Mouse (Mus musculus) embryonic facial prominence, embryonic 12.5 days (tissue): ENCODE measurements around the gene Shld2. TPM values are rescaled to one million over a fixed set of nuclear protein-coding genes. Genes with fewer than 3 reads are reported as not detected.

Source experiments
- ATAC-seq: fragments of 200-750 bp; cut with Nextera tagmentation; 2 replicates; pipeline ENCODE4 v1.8.0; 2017; ENCODE audit not compliant: insufficient number of reproducible peaks, insufficient read depth, low FRiP score, low TSS enrichment
- H3K27ac ChIP-seq: fragments of 300-500 bp; sonication (generic); 2 replicates; pipeline ENCODE4 v1.5.1; 2016; ENCODE audit warnings: mild to moderate bottlenecking
- H3K27me3 ChIP-seq: fragments of 300-500 bp; sonication (generic); 2 replicates; pipeline ENCODE4 v1.6.1; 2016; ENCODE audit warnings: mild to moderate bottlenecking, moderate library complexity
- H3K36me3 ChIP-seq: fragments of 300-500 bp; sonication (generic); 2 replicates; pipeline ENCODE4 v1.6.1; 2016; ENCODE audit warnings: mild to moderate bottlenecking
- H3K4me1 ChIP-seq: fragments of 300-500 bp; sonication (generic); 2 replicates; pipeline ENCODE4 v1.6.1; 2016
- H3K4me2 ChIP-seq: fragments of 300-500 bp; sonication (generic); replicated peaks from 2 replicates; pipeline ENCODE4 v1.6.1; 2016; ENCODE audit warnings: mild to moderate bottlenecking, moderate library complexity
- H3K4me3 ChIP-seq: fragments of 300-500 bp; sonication (generic); 2 replicates; pipeline ENCODE4 v1.5.1; 2016; ENCODE audit warnings: mild to moderate bottlenecking
- H3K9ac ChIP-seq: fragments of 300-500 bp; sonication (generic); 2 replicates; pipeline ENCODE4 v1.6.1; 2016; ENCODE audit warnings: mild to moderate bottlenecking, moderate library complexity
- H3K9me3 ChIP-seq: fragments of 300-500 bp; sonication (generic); 2 replicates; pipeline ENCODE4 v1.6.1; 2016; ENCODE audit warnings: mild to moderate bottlenecking, moderate library complexity
- WGBS: fragments of 180-500 bp; shearing (Covaris S2); methylation state at CpG from one replicate; pipeline ENCODE4 v1.1.7; 2016; 5-methylcytosine and 5-hydroxymethylcytosine counted together
- polyA plus RNA-seq: library from polyadenylated mRNA; unstranded; fragments of >200 nt; fragmentation: Nextera tagmentation; extraction: Ambion mirVana; gene quantifications from 2 replicates; pipeline ENCODE4 v1.2.1, GENCODE M21; 2016

Shld2 gene
- polyA plus RNA-seq, 1 experiment from 2014 or later, result 17.9 TPM

GRCm38 (mm10) chr14:34298871-34299700, 11.2 kb downstream of the Shld2 start:
- WGBS, result 75% methylated on average over 11 of the region's 11 CpGs
- no peak overlapping the region for H3K27ac ChIP-seq
- ATAC-seq, result no peak

GRCm38 (mm10) chr14:34297634-34298033, 12.7 kb downstream of the Shld2 start:
- no peak overlapping the region for H3K4me2 ChIP-seq
- no peak overlapping the region for H3K4me3 ChIP-seq
- H3K4me1 ChIP-seq, result no peaks in the 10 kb centered on the region
- H3K9me3 ChIP-seq, result no peaks in the 10 kb centered on the region
- H3K27ac ChIP-seq, result no peak overlapping the region
- ATAC-seq, result no peak
- no peak overlapping the region for H3K9ac ChIP-seq
- WGBS, result 34% methylated on average over 2 of the region's 2 CpGs
- no peaks in the 10 kb centered on the region for H3K27me3 ChIP-seq
- H3K36me3 ChIP-seq, result no peaks in the 10 kb centered on the region

More at GRCm38 (mm10) chr14:34298871-34299700, 11.2 kb downstream of the Shld2 start:
- no peak overlapping the region for H3K9ac ChIP-seq
- H3K36me3 ChIP-seq, result no peaks in the 10 kb centered on the region
- no peaks in the 10 kb centered on the region for H3K9me3 ChIP-seq
- no peaks in the 10 kb centered on the region for H3K4me1 ChIP-seq
- H3K27me3 ChIP-seq, result no peaks in the 10 kb centered on the region
- H3K4me3 ChIP-seq, result no peak overlapping the region
- no peak overlapping the region for H3K4me2 ChIP-seq

GRCm38 (mm10) chr14:34297038-34297437, 13.3 kb downstream of the Shld2 start:
- Histone ChIP-seq H3K27ac (no peak overlapping the region), H3K9ac (no peak overlapping the region), H3K4me2 (no peak overlapping the region), H3K9me3 (no peaks in the 10 kb centered on the region), H3K27me3 (no peaks in the 10 kb centered on the region), H3K4me1 (no peaks in the 10 kb centered on the region), H3K4me3 (no peak overlapping the region), H3K36me3 (no peaks in the 10 kb centered on the region)
- 63% methylated on average over 4 of the region's 4 CpGs for WGBS
- ATAC-seq, result no peak

GRCm38 (mm10) chr14:34296350-34296749, 13.9 kb downstream of the Shld2 start:
- ATAC-seq, result no peak

GRCm38 (mm10) chr14:34293641-34294040, 16.7 kb downstream of the Shld2 start:
- ATAC-seq, result no peak
- H3K36me3 ChIP-seq, result no peaks in the 10 kb centered on the region
- H3K4me3 ChIP-seq, result no peak overlapping the region
- no peaks in the 10 kb centered on the region for H3K4me1 ChIP-seq
- no peak overlapping the region for H3K4me2 ChIP-seq
- WGBS, result 85% methylated on average over 3 of the region's 3 CpGs
- no peaks in the 10 kb centered on the region for H3K9me3 ChIP-seq
- no peak overlapping the region for H3K27ac ChIP-seq
- no peak overlapping the region for H3K9ac ChIP-seq
- H3K27me3 ChIP-seq, result no peaks in the 10 kb centered on the region

More at GRCm38 (mm10) chr14:34296350-34296749, 13.9 kb downstream of the Shld2 start:
- WGBS, result 86% methylated on average over 7 of the region's 7 CpGs
- Histone ChIP-seq H3K4me3 (no peak overlapping the region), H3K27ac (no peak overlapping the region), H3K9me3 (no peaks in the 10 kb centered on the region), H3K27me3 (no peaks in the 10 kb centered on the region), H3K9ac (no peak overlapping the region), H3K4me1 (no peaks in the 10 kb centered on the region), H3K4me2 (no peak overlapping the region), H3K36me3 (no peaks in the 10 kb centered on the region)

- H3K27me3 ChIP-seq, result no peaks in the 10 kb centered on the region
- H3K4me3 ChIP-seq, result no peak overlapping the region
- no peaks in the 10 kb centered on the region for H3K4me1 ChIP-seq
- no peak overlapping the region for H3K9ac ChIP-seq
- H3K4me2 ChIP-seq, result no peak overlapping the region
- H3K27ac ChIP-seq, result no peak overlapping the region
- H3K36me3 ChIP-seq, result no peaks in the 10 kb centered on the region
- 49% methylated on average over 1 of the region's 1 CpGs for WGBS
- ATAC-seq, result no peak
- H3K9me3 ChIP-seq, result no peaks in the 10 kb centered on the region
Observed at GRCm38 (mm10) chr14:34290229-34290628, 20.1 kb downstream of the Shld2 start.

GRCm38 (mm10) chr14:34289259-34290015, 20.9 kb downstream of the Shld2 start:
- 89% methylated on average over 3 of the region's 3 CpGs for WGBS
- H3K27ac ChIP-seq, result no peak overlapping the region
- no peak overlapping the region for H3K9ac ChIP-seq
- H3K4me2 ChIP-seq, result no peak overlapping the region
- H3K27me3 ChIP-seq, result no peaks in the 10 kb centered on the region
- H3K4me1 ChIP-seq, result no peaks in the 10 kb centered on the region
- H3K36me3 ChIP-seq, result no peaks in the 10 kb centered on the region
- no peak for ATAC-seq
- no peaks in the 10 kb centered on the region for H3K9me3 ChIP-seq
- no peak overlapping the region for H3K4me3 ChIP-seq

- Histone ChIP-seq H3K27me3 (no peaks in the 10 kb centered on the region), H3K27ac (no peak overlapping the region), H3K4me2 (no peak overlapping the region), H3K36me3 (no peaks in the 10 kb centered on the region), H3K4me3 (no peak overlapping the region), H3K9me3 (no peaks in the 10 kb centered on the region), H3K4me1 (no peaks in the 10 kb centered on the region), H3K9ac (no peak overlapping the region)
- ATAC-seq, result no peak
- 83% methylated on average over 2 of the region's 2 CpGs for WGBS
Observed at GRCm38 (mm10) chr14:34288396-34288795, 21.9 kb downstream of the Shld2 start.

- Histone ChIP-seq H3K27me3 (no peaks in the 10 kb centered on the region), H3K9me3 (no peaks in the 10 kb centered on the region), H3K36me3 (no peaks in the 10 kb centered on the region), H3K4me3 (no peak overlapping the region), H3K4me1 (no peaks in the 10 kb centered on the region), H3K4me2 (no peak overlapping the region), H3K9ac (no peak overlapping the region), H3K27ac (no peak overlapping the region)
- no peak for ATAC-seq
- 95% methylated on average over 5 of the region's 5 CpGs for WGBS
Observed at GRCm38 (mm10) chr14:34281736-34282269, 28.5 kb downstream of the Shld2 start.

GRCm38 (mm10) chr14:34280798-34281197, 29.5 kb downstream of the Shld2 start:
- Histone ChIP-seq H3K9ac (no peak overlapping the region), H3K4me2 (no peak overlapping the region), H3K4me1 (no peaks in the 10 kb centered on the region), H3K27ac (no peak overlapping the region), H3K9me3 (no peaks in the 10 kb centered on the region), H3K4me3 (no peak overlapping the region), H3K27me3 (no peaks in the 10 kb centered on the region), H3K36me3 (no peaks in the 10 kb centered on the region)
- no peak for ATAC-seq
- 89% methylated on average over 2 of the region's 2 CpGs for WGBS

GRCm38 (mm10) chr14:34279726-34280125, 30.6 kb downstream of the Shld2 start:
- no peak for ATAC-seq
- Histone ChIP-seq H3K27me3 (no peaks in the 10 kb centered on the region), H3K27ac (no peak overlapping the region), H3K4me1 (no peaks in the 10 kb centered on the region), H3K36me3 (no peaks in the 10 kb centered on the region), H3K9me3 (no peaks in the 10 kb centered on the region), H3K9ac (no peak overlapping the region), H3K4me2 (no peak overlapping the region), H3K4me3 (no peak overlapping the region)
- 78% methylated on average over 4 of the region's 4 CpGs for whole genome bisulfite sequencing

- Histone ChIP-seq H3K9me3 (no peaks in the 10 kb centered on the region), H3K9ac (no peak overlapping the region), H3K4me2 (no peak overlapping the region), H3K36me3 (no peaks in the 10 kb centered on the region), H3K27ac (no peak overlapping the region), H3K27me3 (no peaks in the 10 kb centered on the region), H3K4me1 (no peaks in the 10 kb centered on the region), H3K4me3 (no peak overlapping the region)
- no peak for ATAC-seq
- 85% methylated on average over 4 of the region's 4 CpGs for WGBS
Observed at GRCm38 (mm10) chr14:34275225-34275624, 35.1 kb downstream of the Shld2 start.
